Mouse (Mus musculus): ENCODE measurements around the gene Serpine2. TPM values are rescaled to one million over a fixed set of nuclear protein-coding genes. Genes with fewer than 3 reads are reported as not detected.

Gene Serpine2
- polyA plus RNA-seq, 1 experiment: 46.7 TPM

DNA sequence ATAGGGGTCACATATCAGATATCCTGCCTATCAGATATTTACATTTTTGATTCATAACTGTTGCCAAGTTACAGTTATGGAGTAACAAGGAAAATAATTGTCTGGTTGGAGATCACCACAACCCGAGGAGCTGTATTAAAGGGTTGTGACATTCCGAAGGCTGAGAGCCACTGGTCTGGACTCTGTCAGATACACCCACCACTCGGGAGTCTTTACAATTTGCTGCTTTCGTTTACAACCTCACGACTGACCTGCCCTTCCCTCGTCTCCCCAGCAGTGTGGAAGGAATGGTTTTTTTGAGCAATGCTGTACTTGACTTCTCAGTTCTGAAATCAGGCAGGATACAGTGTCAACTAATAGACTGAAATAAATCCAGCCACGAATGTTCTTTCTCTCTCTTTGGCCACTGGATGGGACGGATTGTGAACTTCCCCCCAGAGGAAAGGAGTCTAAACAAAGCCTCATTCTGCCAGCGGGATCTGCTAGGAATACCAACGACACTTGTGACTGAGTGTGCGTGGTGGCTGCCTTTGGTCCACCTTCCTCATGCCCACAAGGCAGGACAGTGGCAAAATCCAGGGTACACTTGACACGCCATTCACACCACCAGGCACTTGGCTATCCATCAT, 455 bp downstream of the Serpine2 start:
- Histone ChIP-seq H3K4me3 (ENCODE audit: control insufficient read depth, insufficient read depth, low read length) (no peak overlapping the region), H3K4me1 (replicated peaks; ENCODE audit: control insufficient read depth, insufficient read depth, low read length) (peaks cover 9% of the 10 kb centered on the region), H3K27me3 (ENCODE audit: control insufficient read depth, insufficient read depth, low read length) (no peaks in the 10 kb centered on the region; the same call in 1 of the 2 replicates), H3K27ac (ENCODE audit: control insufficient read depth, insufficient read depth, low read length) (no peak overlapping the region), H3K36me3 (ENCODE audit: control insufficient read depth, insufficient read depth, low read length) (no peaks in the 10 kb centered on the region)
- TF ChIP-seq CTCF (IDR thresholded peaks at IDR 0.05; ENCODE audit: borderline replicate concordance, control insufficient read depth, extremely low read depth, insufficient read depth, low read length, poor library complexity) (no peak), POLR2A (IDR thresholded peaks at IDR 0.05; ENCODE audit: control insufficient read depth, extremely low read depth, insufficient read depth, low read length, poor library complexity) (no peak)
- no peak for DNase-seq
- WGBS: 76% methylated on average over 12 of the region's 12 CpGs

GRCm38 (mm10) chr1:79859975-79860374, 1.0 kb downstream of the Serpine2 start:
- 90% methylated on average over 5 of the region's 5 CpGs for WGBS

DNA sequence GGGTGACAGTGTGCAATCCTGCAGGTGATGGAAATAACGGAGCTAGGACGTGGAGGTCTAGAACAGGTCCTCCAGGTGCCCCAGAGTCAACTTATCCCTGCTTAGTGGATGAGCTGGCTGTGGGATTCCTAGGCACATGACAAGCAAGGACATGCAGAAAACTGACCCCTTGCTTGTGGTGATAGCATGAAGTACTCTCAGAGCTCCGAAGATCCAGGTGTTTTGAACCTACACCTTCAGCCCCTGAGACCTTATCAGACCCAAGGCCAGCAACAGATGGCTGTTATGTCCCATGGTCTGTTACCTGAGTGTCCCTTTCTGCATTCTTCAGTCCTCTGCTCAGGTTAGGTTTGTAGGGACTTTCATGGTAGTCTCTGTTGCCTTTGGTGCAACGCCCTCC, 2.0 kb downstream of the Serpine2 start:
- peak overlapping the region; percentile 39 for H3K4me3 ChIP-seq (ENCODE audit: control insufficient read depth, insufficient read depth, low read length)
- peaks cover 9% of the 10 kb centered on the region for H3K4me1 ChIP-seq (replicated peaks; ENCODE audit: control insufficient read depth, insufficient read depth, low read length)
- H3K36me3 ChIP-seq (ENCODE audit: control insufficient read depth, insufficient read depth, low read length): no peaks in the 10 kb centered on the region
- no peak overlapping the region for H3K27ac ChIP-seq (ENCODE audit: control insufficient read depth, insufficient read depth, low read length)
- no peak for DNase-seq
- no peaks in the 10 kb centered on the region; the same call in 1 of the 2 replicates for H3K27me3 ChIP-seq (ENCODE audit: control insufficient read depth, insufficient read depth, low read length)
- 28% methylated on average over 4 of the region's 4 CpGs for WGBS
- TF ChIP-seq POLR2A (IDR thresholded peaks at IDR 0.05; ENCODE audit: control insufficient read depth, extremely low read depth, insufficient read depth, low read length, poor library complexity) (no peak), CTCF (IDR thresholded peaks at IDR 0.05; ENCODE audit: borderline replicate concordance, control insufficient read depth, extremely low read depth, insufficient read depth, low read length, poor library complexity) (no peak)

More at GRCm38 (mm10) chr1:79859975-79860374, 1.0 kb downstream of the Serpine2 start:
- Histone ChIP-seq H3K27me3 (ENCODE audit: control insufficient read depth, insufficient read depth, low read length) (no peaks in the 10 kb centered on the region; the same call in 1 of the 2 replicates), H3K4me3 (ENCODE audit: control insufficient read depth, insufficient read depth, low read length) (no peak overlapping the region), H3K36me3 (ENCODE audit: control insufficient read depth, insufficient read depth, low read length) (no peaks in the 10 kb centered on the region), H3K4me1 (replicated peaks; ENCODE audit: control insufficient read depth, insufficient read depth, low read length) (peaks cover 9% of the 10 kb centered on the region), H3K27ac (ENCODE audit: control insufficient read depth, insufficient read depth, low read length) (no peak overlapping the region)
- TF ChIP-seq CTCF (IDR thresholded peaks at IDR 0.05; ENCODE audit: borderline replicate concordance, control insufficient read depth, extremely low read depth, insufficient read depth, low read length, poor library complexity): no peak
- TF ChIP-seq POLR2A (IDR thresholded peaks at IDR 0.05; ENCODE audit: control insufficient read depth, extremely low read depth, insufficient read depth, low read length, poor library complexity): no peak
- DNase-seq: no peak

DNA sequence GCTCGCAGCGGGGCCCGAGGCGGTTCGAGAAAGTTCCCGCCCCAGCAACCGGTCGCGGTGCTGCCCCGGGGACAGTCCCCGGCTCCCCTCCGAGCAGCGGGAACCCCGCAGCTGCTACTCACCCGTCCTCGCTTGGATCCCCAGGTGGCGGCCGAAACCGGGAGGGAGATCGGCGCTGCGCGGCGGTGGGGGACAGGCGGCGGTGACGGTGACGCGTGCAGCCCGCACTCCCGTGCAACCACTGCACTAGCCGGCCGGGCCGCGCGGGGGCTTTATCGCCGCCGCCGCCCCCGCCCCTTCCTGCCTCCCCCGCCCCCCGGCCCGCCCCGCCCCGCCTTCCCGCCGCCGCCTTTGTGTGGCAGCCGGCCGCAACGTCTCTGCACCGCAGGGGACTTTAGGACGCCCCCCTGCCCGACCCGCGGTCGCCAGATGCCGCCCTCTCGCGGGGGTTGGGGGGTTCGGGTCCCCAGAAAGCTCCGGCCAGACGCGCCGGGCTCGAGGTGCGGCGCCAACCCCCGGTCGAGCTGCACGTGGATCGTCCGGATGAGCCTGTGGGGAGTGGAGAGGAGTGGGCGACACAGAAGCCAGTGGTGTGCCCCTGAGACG, 2.5 kb downstream of the Serpine2 start:
- Histone ChIP-seq H3K4me1 (replicated peaks; ENCODE audit: control insufficient read depth, insufficient read depth, low read length) (peaks cover 9% of the 10 kb centered on the region), H3K4me3 (ENCODE audit: control insufficient read depth, insufficient read depth, low read length) (peak overlapping the region; percentile 52), H3K27me3 (ENCODE audit: control insufficient read depth, insufficient read depth, low read length) (no peaks in the 10 kb centered on the region; the same call in 1 of the 2 replicates), H3K36me3 (ENCODE audit: control insufficient read depth, insufficient read depth, low read length) (no peaks in the 10 kb centered on the region), H3K27ac (ENCODE audit: control insufficient read depth, insufficient read depth, low read length) (no peak overlapping the region)
- TF ChIP-seq CTCF (IDR thresholded peaks at IDR 0.05; ENCODE audit: borderline replicate concordance, control insufficient read depth, extremely low read depth, insufficient read depth, low read length, poor library complexity): peak; percentile 53; the same call in 1 of the 2 replicates
- TF ChIP-seq POLR2A (IDR thresholded peaks at IDR 0.05; ENCODE audit: control insufficient read depth, extremely low read depth, insufficient read depth, low read length, poor library complexity): no peak
- DNase-seq: peak; percentile 43
- WGBS: under 1% methylated on average over 74 of the region's 76 CpGs

DNA sequence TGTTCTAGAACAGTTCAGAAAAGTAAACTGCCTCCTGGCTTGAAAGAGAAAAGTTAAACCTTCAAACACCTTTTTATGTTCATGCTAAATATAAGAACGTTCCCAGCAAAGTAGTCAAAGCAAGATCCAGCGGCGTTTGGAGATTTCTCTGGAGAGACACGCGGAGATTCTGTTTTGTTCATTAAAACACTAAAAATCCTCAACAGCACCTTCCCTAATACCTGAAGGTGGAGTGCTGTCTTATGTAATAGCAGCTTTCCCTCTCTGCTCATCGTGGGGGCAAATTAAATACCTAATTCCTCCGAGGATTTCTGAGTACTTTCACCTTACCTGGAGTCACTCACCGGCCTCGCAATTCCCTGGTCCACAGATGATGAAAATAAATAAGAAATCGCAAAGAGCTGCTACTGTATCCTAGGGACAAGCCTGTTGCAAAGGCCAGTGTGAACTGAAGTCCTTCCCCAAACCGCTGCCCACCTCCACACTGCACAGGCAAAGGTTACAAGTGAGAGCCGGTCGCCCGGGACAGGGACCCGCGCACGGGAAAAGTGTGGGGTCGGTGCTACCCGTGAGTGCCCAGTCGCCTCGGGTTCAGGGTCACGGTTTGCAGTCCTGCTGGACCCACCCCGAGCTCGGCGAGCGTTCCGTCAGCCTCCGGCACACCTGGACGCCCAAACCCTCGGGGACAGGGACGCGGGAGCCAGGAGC, 3.1 kb downstream of the Serpine2 start:
- H3K27me3 ChIP-seq (ENCODE audit: control insufficient read depth, insufficient read depth, low read length): no peaks in the 10 kb centered on the region; the same call in 1 of the 2 replicates
- H3K27ac ChIP-seq (ENCODE audit: control insufficient read depth, insufficient read depth, low read length): no peak overlapping the region
- TF ChIP-seq POLR2A (IDR thresholded peaks at IDR 0.05; ENCODE audit: control insufficient read depth, extremely low read depth, insufficient read depth, low read length, poor library complexity): no peak
- no peak for TF ChIP-seq CTCF (IDR thresholded peaks at IDR 0.05; ENCODE audit: borderline replicate concordance, control insufficient read depth, extremely low read depth, insufficient read depth, low read length, poor library complexity)

GRCm38 (mm10) chr1:79856756-79857155, 4.2 kb downstream of the Serpine2 start:
- 61% methylated on average over 4 of the region's 4 CpGs for WGBS
- no peaks in the 10 kb centered on the region; the same call in 1 of the 2 replicates for H3K27me3 ChIP-seq (ENCODE audit: control insufficient read depth, insufficient read depth, low read length)
- peaks cover 9% of the 10 kb centered on the region for H3K4me1 ChIP-seq (replicated peaks; ENCODE audit: control insufficient read depth, insufficient read depth, low read length)
- TF ChIP-seq CTCF (IDR thresholded peaks at IDR 0.05; ENCODE audit: borderline replicate concordance, control insufficient read depth, extremely low read depth, insufficient read depth, low read length, poor library complexity): no peak
- no peak for TF ChIP-seq POLR2A (IDR thresholded peaks at IDR 0.05; ENCODE audit: control insufficient read depth, extremely low read depth, insufficient read depth, low read length, poor library complexity)
- H3K4me3 ChIP-seq (ENCODE audit: control insufficient read depth, insufficient read depth, low read length): no peak overlapping the region
- no peak for DNase-seq
- H3K27ac ChIP-seq (ENCODE audit: control insufficient read depth, insufficient read depth, low read length): no peak overlapping the region
- no peaks in the 10 kb centered on the region for H3K36me3 ChIP-seq (ENCODE audit: control insufficient read depth, insufficient read depth, low read length)

More for the DNA sequence above, 3.1 kb downstream of the Serpine2 start:
- no peak for DNase-seq
- Histone ChIP-seq H3K4me3 (ENCODE audit: control insufficient read depth, insufficient read depth, low read length) (peak overlapping the region; percentile 52), H3K36me3 (ENCODE audit: control insufficient read depth, insufficient read depth, low read length) (no peaks in the 10 kb centered on the region), H3K4me1 (replicated peaks; ENCODE audit: control insufficient read depth, insufficient read depth, low read length) (peaks cover 9% of the 10 kb centered on the region)
- whole genome bisulfite sequencing: 12% methylated on average over 32 of the region's 32 CpGs

Measured in thymus, adult 2 months (tissue).